Mouse (Mus musculus) heart, embryonic 15.5 days (tissue): ENCODE measurements around the gene Cpne7. TPM values are rescaled to one million over a fixed set of nuclear protein-coding genes. Genes with fewer than 3 reads are reported as not detected.

Experiments used
- ATAC-seq: fragments of 200-750 bp; cut with Nextera tagmentation; replicated peaks from 2 replicates; pipeline ENCODE4 v1.8.0; 2017; ENCODE audit warnings: low read depth, moderate TSS enrichment; ENCODE audit not compliant: insufficient number of reproducible peaks, insufficient read depth, low FRiP score
- H3K27ac ChIP-seq: fragments of 300-500 bp; sonication (generic); 2 replicates; pipeline ENCODE4 v1.5.1; 2015; ENCODE audit warnings: mild to moderate bottlenecking, inconsistent platforms
- H3K27me3 ChIP-seq: fragments of 300-500 bp; sonication (generic); 2 replicates; pipeline ENCODE4 v1.6.1; 2015; ENCODE audit warnings: inconsistent platforms
- H3K36me3 ChIP-seq: fragments of 300-500 bp; sonication (generic); 2 replicates; pipeline ENCODE4 v1.6.1; 2015; ENCODE audit warnings: mild to moderate bottlenecking, inconsistent platforms
- H3K4me1 ChIP-seq: fragments of 300-500 bp; sonication (generic); replicated peaks from 2 replicates; pipeline ENCODE4 v1.6.1; 2015; ENCODE audit warnings: inconsistent platforms
- H3K4me2 ChIP-seq: fragments of 300-500 bp; sonication (generic); 2 replicates; pipeline ENCODE4 v1.6.1; 2015; ENCODE audit warnings: inconsistent platforms, mild to moderate bottlenecking, moderate library complexity
- H3K4me3 ChIP-seq: fragments of 300-500 bp; sonication (generic); 2 replicates; pipeline ENCODE4 v1.5.1; 2015; ENCODE audit warnings: mild to moderate bottlenecking, inconsistent platforms
- H3K9ac ChIP-seq: fragments of 300-500 bp; sonication (generic); 2 replicates; pipeline ENCODE4 v1.6.1; 2015; ENCODE audit warnings: mild to moderate bottlenecking, inconsistent platforms
- H3K9me3 ChIP-seq: fragments of 300-500 bp; sonication (generic); replicated peaks from 2 replicates; pipeline ENCODE4 v1.6.1; 2016; ENCODE audit warnings: inconsistent platforms
- WGBS: fragments of 180-500 bp; shearing (Covaris S2); methylation state at CpG from one replicate; pipeline ENCODE4 v1.1.7; 2015; ENCODE audit warnings: mixed read lengths; 5-methylcytosine and 5-hydroxymethylcytosine counted together
- polyA plus RNA-seq: library from polyadenylated mRNA; unstranded; fragments of >200 nt; fragmentation: Nextera tagmentation; extraction: Ambion mirVana; gene quantifications from 2 replicates; pipeline ENCODE4 v1.2.1, GENCODE M21; 2015

Gene Cpne7
- polyA plus RNA-seq, 1 experiment from 2014 or later, result 0.18 TPM

- WGBS, result 25% methylated on average over 2 of the region's 2 CpGs
- H3K4me1 ChIP-seq, result peaks cover 22% of the 10 kb centered on the region
- no peak for ATAC-seq
- no peaks in the 10 kb centered on the region for H3K9me3 ChIP-seq
- H3K9ac ChIP-seq, result no peak overlapping the region
- H3K27ac ChIP-seq, result no peak overlapping the region
- H3K4me3 ChIP-seq, result no peak overlapping the region
- H3K36me3 ChIP-seq, result no peaks in the 10 kb centered on the region
- H3K27me3 ChIP-seq, result peaks cover 40% of the 10 kb centered on the region
- H3K4me2 ChIP-seq, result no peak overlapping the region
These were observed 3.2 kb upstream of the Cpne7 start for GRCm38 (mm10) chr8:123113908-123114469.

DNA sequence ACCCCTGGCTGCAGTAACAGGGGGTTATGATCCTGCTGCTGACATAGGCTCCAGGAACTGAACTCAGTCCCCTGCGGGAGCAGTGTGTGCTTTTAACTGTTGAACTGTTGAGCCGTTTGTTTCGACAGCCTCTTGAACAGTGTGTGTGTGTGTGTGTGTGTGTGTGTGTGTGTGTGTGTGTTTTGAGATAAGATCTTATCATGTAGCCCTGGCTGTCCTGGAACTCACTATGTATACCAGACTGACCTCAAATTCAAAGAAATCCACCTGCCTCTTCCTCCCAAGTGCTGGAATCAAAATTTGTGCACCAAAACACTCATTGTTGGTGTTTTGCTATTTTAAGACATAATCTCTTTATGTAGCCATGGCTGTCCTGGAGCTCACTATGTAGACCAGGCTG, 2.5 kb upstream of the Cpne7 start:
- no peak overlapping the region for H3K4me3 ChIP-seq
- peaks cover 22% of the 10 kb centered on the region for H3K4me1 ChIP-seq
- no peak for ATAC-seq
- no peak overlapping the region for H3K9ac ChIP-seq
- no peaks in the 10 kb centered on the region for H3K9me3 ChIP-seq
- 21% methylated on average over 3 of the region's 3 CpGs for WGBS
- no peak overlapping the region for H3K27ac ChIP-seq
- H3K27me3 ChIP-seq, result peaks cover 46% of the 10 kb centered on the region
- H3K36me3 ChIP-seq, result no peaks in the 10 kb centered on the region
- no peak overlapping the region for H3K4me2 ChIP-seq

- H3K9me3 ChIP-seq, result no peaks in the 10 kb centered on the region
- peaks cover 22% of the 10 kb centered on the region for H3K4me1 ChIP-seq
- 2% methylated on average over 17 of the region's 17 CpGs for WGBS
- peak overlapping the region; percentile 87 for H3K4me2 ChIP-seq
- ATAC-seq, result no peak
- 0 out of 2 replicates have a peak overlapping the region, but pooled peaks have one; percentile 31 for H3K9ac ChIP-seq
- H3K36me3 ChIP-seq, result no peaks in the 10 kb centered on the region
- peak overlapping the region; percentile 50 for H3K4me3 ChIP-seq
- peaks cover 61% of the 10 kb centered on the region for H3K27me3 ChIP-seq
- no peak overlapping the region for H3K27ac ChIP-seq
These were observed 570 bp downstream of the Cpne7 start for GRCm38 (mm10) chr8:123117744-123118143.

DNA sequence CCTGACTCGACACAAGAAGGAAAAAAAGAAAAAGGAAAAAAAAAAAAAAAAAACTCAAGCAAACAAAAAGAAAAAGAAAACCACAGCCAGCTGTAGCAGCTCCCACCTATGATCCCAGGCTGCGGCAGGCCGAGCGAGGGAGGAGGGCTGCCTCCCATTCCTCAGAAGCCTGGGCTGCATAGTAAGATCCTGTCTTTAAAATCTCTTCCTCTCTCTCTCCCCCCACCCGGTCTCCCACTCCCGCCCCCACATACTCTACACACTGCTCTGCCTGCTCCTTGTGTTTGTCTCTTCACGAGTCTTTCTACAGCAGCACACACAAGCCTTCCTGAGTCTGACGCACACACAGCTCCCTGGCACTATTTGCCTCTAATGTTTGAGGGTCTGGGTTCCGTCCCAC, 4.9 kb downstream of the Cpne7 start:
- Histone ChIP-seq H3K4me2 (no peak overlapping the region), H3K27me3 (peaks cover 68% of the 10 kb centered on the region)
- no peak for ATAC-seq

GRCm38 (mm10) chr8:123122670-123123069, 5.5 kb downstream of the Cpne7 start:
- no peak overlapping the region for H3K4me3 ChIP-seq
- no peaks in the 10 kb centered on the region for H3K9me3 ChIP-seq
- no peak overlapping the region for H3K9ac ChIP-seq
- H3K27ac ChIP-seq, result no peak overlapping the region
- peaks cover 22% of the 10 kb centered on the region for H3K4me1 ChIP-seq
- H3K36me3 ChIP-seq, result no peaks in the 10 kb centered on the region
- 67% methylated on average over 5 of the region's 5 CpGs for WGBS
- peaks cover 68% of the 10 kb centered on the region for H3K27me3 ChIP-seq
- ATAC-seq, result no peak
- H3K4me2 ChIP-seq, result no peak overlapping the region

More for the DNA sequence above, 4.9 kb downstream of the Cpne7 start:
- Histone ChIP-seq H3K36me3 (no peaks in the 10 kb centered on the region), H3K27ac (no peak overlapping the region), H3K4me1 (peaks cover 28% of the 10 kb centered on the region), H3K9ac (no peak overlapping the region), H3K4me3 (no peak overlapping the region), H3K9me3 (no peaks in the 10 kb centered on the region)
- 43% methylated on average over 9 of the region's 9 CpGs for WGBS

- 0 out of 2 replicates have a peak, but pooled peaks have one; percentile 29 for ATAC-seq
- Histone ChIP-seq H3K36me3 (no peaks in the 10 kb centered on the region), H3K27me3 (peaks cover 43% of the 10 kb centered on the region), H3K4me2 (no peak overlapping the region), H3K9me3 (no peaks in the 10 kb centered on the region), H3K9ac (no peak overlapping the region), H3K4me1 (peaks cover 14% of the 10 kb centered on the region), H3K4me3 (no peak overlapping the region), H3K27ac (no peak overlapping the region)
- 9% methylated on average over 19 of the region's 19 CpGs for WGBS
These were observed 9.1 kb downstream of the Cpne7 start for GRCm38 (mm10) chr8:123126193-123126816.

- Histone ChIP-seq H3K9ac (no peak overlapping the region), H3K9me3 (no peaks in the 10 kb centered on the region), H3K36me3 (no peaks in the 10 kb centered on the region), H3K27ac (no peak overlapping the region), H3K27me3 (peaks cover 22% of the 10 kb centered on the region), H3K4me3 (no peak overlapping the region), H3K4me1 (peaks cover 7% of the 10 kb centered on the region), H3K4me2 (0 out of 2 replicates have a peak overlapping the region, but pooled peaks have one; percentile 13)
- ATAC-seq, result no peak
- 38% methylated on average over 9 of the region's 9 CpGs for WGBS
These were observed 13.9 kb downstream of the Cpne7 start for GRCm38 (mm10) chr8:123131041-123131440.

GRCm38 (mm10) chr8:123132953-123133352, 15.8 kb downstream of the Cpne7 start:
- no peaks in the 10 kb centered on the region for H3K9me3 ChIP-seq
- H3K9ac ChIP-seq, result no peak overlapping the region
- H3K27me3 ChIP-seq, result peaks cover 4% of the 10 kb centered on the region; the same call in 1 of the 2 replicates
- no peak overlapping the region for H3K4me3 ChIP-seq
- H3K36me3 ChIP-seq, result no peaks in the 10 kb centered on the region
- H3K4me2 ChIP-seq, result no peak overlapping the region
- no peak for ATAC-seq
- no peak overlapping the region for H3K27ac ChIP-seq
- WGBS, result 100% methylated on average over 2 of the region's 2 CpGs
- peaks cover 16% of the 10 kb centered on the region for H3K4me1 ChIP-seq

DNA sequence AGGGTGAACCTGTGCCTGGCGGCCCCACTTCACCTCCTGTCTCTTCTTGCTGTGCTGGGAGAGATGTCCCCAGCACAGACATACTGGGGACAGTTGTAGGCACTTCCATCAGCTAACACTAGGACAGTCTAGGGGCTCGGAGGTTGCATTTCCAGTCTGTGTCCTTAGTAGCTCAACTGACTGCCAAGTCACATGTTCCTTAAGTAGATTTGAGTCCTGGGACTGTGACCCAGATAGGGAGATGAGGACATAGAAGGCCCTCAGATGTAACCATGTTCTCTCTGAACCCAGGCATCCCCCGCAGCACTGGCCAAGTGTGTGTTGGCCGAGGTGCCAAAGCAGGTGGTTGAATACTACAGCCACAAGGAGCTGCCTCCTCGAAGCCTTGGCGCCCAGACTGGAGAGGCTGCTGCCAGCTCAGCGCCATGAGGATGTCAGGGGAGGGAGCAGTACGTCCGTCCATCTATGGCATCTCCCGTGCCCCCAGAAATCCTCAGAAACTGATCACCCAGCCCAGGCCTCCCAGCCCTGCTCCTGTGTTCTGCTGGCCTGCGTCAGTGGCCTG, 17.1 kb downstream of the Cpne7 start:
- 84% methylated on average over 11 of the region's 11 CpGs for WGBS
- Histone ChIP-seq H3K27ac (no peak overlapping the region), H3K9ac (no peak overlapping the region), H3K9me3 (no peaks in the 10 kb centered on the region), H3K4me1 (peaks cover 18% of the 10 kb centered on the region), H3K4me2 (no peak overlapping the region), H3K4me3 (no peak overlapping the region), H3K27me3 (no peaks in the 10 kb centered on the region), H3K36me3 (no peaks in the 10 kb centered on the region)
- ATAC-seq, result no peak

DNA sequence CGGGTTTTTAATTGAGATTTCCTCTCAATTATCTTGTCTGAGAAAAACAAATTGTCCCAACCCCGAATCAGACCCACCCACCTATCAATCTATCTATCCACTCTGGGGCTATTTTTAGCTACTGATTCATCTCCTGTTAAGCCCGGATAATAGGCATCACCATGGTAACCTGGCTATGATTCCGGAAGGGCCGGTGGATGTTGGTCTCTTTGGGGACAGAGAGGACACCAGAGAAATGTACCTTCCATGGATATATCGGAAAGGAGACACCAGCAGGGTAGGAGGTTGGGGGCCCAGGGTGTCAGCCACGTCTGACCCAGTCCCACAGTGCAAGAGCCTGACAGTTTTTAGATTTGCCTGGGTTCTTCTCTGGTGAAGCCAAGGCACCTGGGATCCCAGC, 18.2 kb downstream of the Cpne7 start:
- H3K27me3 ChIP-seq, result no peaks in the 10 kb centered on the region
- peaks cover 18% of the 10 kb centered on the region for H3K4me1 ChIP-seq

GRCm38 (mm10) chr8:123135806-123136205, 18.6 kb downstream of the Cpne7 start:
- no peak overlapping the region for H3K4me3 ChIP-seq
- H3K9ac ChIP-seq, result no peak overlapping the region
- H3K27ac ChIP-seq, result no peak overlapping the region
- H3K36me3 ChIP-seq, result no peaks in the 10 kb centered on the region
- no peaks in the 10 kb centered on the region for H3K27me3 ChIP-seq
- 57% methylated on average over 9 of the region's 9 CpGs for WGBS
- no peaks in the 10 kb centered on the region for H3K9me3 ChIP-seq
- no peak for ATAC-seq
- no peak overlapping the region for H3K4me2 ChIP-seq
- peaks cover 18% of the 10 kb centered on the region for H3K4me1 ChIP-seq

More for the DNA sequence above, 18.2 kb downstream of the Cpne7 start:
- 36% methylated on average over 7 of the region's 7 CpGs for WGBS
- H3K4me2 ChIP-seq, result no peak overlapping the region
- ATAC-seq, result no peak
- no peak overlapping the region for H3K9ac ChIP-seq
- H3K4me3 ChIP-seq, result no peak overlapping the region
- H3K9me3 ChIP-seq, result no peaks in the 10 kb centered on the region
- no peak overlapping the region for H3K27ac ChIP-seq
- no peaks in the 10 kb centered on the region for H3K36me3 ChIP-seq
